Mouse (Mus musculus) naive thymus-derived CD4-positive, alpha-beta T cell, adult 5 months (primary cell): ENCODE results near the gene Il17rc. TPM values are rescaled to one million over a fixed set of nuclear protein-coding genes. Genes with fewer than 3 reads are reported as not detected.

Source experiments
- polyA plus RNA-seq: library from polyadenylated mRNA; unstranded; fragments of 100-300 nt; shearing (Covaris generic); gene quantifications from one replicate; pipeline ENCODE4 v1.2.1, GENCODE M21; 2017

Il17rc gene
- polyA plus RNA-seq = 0.32 TPM

DNA sequence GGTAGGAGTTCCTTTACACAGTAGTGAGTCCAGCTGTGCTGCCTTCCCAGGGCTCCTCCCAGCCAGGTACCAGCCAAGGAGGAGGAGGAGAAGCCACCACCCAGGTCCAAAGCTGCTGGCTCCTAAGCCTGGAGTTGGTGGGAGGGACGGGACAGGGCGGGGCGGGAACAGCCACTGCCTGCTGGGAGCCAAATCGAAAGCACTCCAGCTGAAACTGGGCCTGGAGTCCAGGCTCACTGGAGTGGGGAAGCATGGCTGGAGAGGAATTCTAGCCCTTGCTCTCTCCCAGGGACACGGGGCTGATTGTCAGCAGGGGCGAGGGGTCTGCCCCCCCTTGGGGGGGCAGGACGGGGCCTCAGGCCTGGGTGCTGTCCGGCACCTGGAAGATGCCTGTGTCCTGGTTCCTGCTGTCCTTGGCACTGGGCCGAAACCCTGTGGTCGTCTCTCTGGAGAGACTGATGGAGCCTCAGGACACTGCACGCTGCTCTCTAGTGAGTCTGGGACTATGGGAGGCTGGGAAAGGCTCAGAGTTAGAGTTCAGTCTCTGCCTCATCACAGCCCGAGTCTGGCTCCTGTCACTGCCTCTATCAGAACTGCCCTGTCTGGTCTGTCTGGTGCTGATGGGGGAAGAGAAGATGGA is at the start of gene Il17rc:
Il17rc (plus strand) TSS at position 131 of the 640 bp plus-strand sequence.

DNA sequence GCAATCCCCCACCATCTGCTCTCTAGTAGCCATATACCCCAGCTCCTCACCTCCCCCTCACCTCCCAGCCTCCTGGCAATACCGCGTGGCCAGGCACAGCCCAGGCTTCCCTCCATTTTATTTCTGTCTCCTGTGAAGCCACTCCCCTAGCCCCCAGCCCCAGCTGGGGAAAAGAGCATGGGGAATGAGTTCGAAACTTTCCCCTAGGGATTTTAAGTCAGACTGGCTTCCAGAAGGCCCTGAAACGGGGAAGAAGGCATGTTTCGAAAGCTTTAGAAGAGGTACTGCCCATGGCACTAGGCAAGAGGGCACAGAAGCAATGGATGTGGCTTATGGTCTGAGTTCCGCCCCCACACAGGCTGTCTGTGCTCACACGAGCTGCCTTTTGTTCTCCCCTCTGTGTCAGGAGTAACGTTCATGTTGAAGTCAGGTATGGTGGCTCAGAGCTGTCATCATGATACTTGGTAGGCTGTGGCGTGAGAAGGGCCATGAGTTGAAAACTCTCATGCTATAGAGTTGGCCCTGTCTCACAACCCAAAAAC is 35.5 kb upstream of the Il17rc start, which contains the start of gene Cidec:
Cidec (minus strand) TSS at position 97 of the 542 bp plus-strand sequence.

GRCm38 (mm10) chr6:113442442-113443090 is 28.7 kb upstream of the Il17rc start, which contains the start of gene Jagn1:
Gene Jagn1, plus strand, starts transcription at chr6:113442569.

DNA sequence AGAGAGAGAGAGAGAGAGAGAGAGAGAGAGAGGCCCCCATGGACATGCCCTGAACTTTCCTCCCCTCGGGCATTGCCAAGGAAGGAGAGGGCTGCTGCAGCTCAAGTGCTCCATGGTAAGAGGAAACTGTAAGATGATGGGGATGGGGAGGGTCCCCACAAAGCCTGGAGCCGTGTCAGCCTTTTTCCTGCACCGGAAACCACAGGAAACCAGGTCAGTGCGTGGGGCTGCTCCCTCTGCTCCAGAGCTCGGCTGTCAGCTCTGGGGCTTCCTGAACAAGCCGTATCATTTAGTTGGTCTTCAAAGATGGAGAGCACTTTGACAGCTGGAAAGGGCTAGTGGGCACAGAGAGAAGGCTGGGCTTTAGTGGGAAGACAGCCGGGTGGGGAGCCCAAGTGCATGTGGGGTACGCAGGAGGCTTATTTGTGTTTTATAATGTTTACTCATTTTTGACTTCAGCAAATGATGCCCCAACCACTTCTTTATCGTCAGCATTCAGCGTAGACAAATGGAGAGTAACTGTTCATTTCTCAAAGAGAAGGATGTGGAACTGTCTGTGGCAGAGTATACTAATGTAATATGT is 13.2 kb upstream of the Il17rc start, which contains the start of gene Il17re:
Il17re (plus strand) TSS at position 533 of the 583 bp plus-strand sequence.

GRCm38 (mm10) chr6:113483100-113483615 is 11.9 kb downstream of the Il17rc start, which contains the start of gene Creld1:
Gene Creld1, plus strand, starts transcription at chr6:113483297.

GRCm38 (mm10) chr6:113501388-113502084 is 30.3 kb downstream of the Il17rc start, which contains the start of gene Prrt3:
Gene Prrt3, minus strand, starts transcription at chr6:113501931.

DNA sequence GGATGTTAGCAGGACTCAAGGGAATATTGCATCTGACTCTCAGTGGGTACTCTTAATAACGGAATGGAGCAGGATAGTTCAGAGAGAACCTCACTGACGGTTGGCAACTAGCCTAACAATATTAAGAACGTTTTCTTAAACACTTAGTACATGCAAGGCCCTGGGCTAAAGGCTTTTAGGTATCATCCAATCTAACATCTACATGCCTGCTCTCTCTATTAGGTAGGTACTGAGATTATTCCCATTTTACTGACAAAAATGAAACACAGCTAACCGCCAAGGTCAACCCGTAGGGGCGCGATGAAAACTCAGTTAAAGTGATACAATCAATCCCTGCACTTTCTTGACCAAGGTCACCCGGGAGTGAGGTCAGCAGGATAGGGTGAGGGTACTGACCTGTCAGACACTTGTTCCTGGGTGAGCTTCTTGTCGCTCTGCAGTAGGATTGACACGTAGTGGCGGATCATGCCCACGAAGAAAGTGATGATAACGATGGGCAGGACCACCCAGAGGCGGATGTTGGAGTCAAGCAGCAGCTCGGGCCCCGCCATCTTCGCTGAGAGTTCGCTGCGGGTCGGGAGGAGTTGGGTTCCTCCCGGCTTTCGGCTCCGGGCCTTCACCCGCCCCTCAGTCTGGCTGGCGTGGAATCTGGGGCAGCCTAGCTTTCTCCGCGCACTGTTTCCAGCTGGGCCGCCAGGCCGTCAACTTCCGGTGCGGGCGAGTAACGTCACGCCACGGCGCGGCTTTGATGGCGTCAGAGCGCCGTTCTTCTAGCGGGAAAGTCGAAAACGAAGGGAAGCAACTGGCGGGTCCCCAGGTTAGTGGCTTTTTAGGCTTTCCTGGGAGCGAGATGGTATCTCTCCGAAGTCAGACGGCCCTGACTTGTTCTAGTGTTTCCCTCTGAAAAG is 60.0 kb downstream of the Il17rc start, which contains the start of the genes Emc3 and Fancd2:
Emc3 (minus strand) TSS at position 721 of the 908 bp plus-strand sequence.
Fancd2 (plus strand) TSS at position 751 of the 908 bp plus-strand sequence.

Other genes with a start within 250 kb of the Il17rc start
- gene Mtmr14, start 233.6 kb upstream of the Il17rc start, polyA plus RNA-seq = 50.6 TPM
- not detected for gene Cpne9, start 189.1 kb upstream of the Il17rc start, polyA plus RNA-seq
- 74.5 TPM for gene Brpf1, start 164.3 kb upstream of the Il17rc start, polyA plus RNA-seq
- gene Ogg1, start 144.5 kb upstream of the Il17rc start, polyA plus RNA-seq = 5.3 TPM
- gene Camk1, start 127.4 kb upstream of the Il17rc start, polyA plus RNA-seq = 0.58 TPM
- 29.0 TPM for gene Tada3, start 93.5 kb upstream of the Il17rc start, polyA plus RNA-seq
- gene Arpc4, start 93.3 kb upstream of the Il17rc start, polyA plus RNA-seq = 339 TPM
- gene Ttll3, start 82.2 kb upstream of the Il17rc start, polyA plus RNA-seq = 16.4 TPM
- gene Rpusd3, start 52.1 kb upstream of the Il17rc start, polyA plus RNA-seq = 12.5 TPM
- gene Cidec, start 35.7 kb upstream of the Il17rc start, polyA plus RNA-seq = not detected
- gene Jagn1, start 28.9 kb upstream of the Il17rc start, polyA plus RNA-seq = 21.2 TPM
- gene Il17re, start 12.9 kb upstream of the Il17rc start, polyA plus RNA-seq = 0.21 TPM
- 9.0 TPM for gene Creld1, start 11.9 kb downstream of the Il17rc start, polyA plus RNA-seq
- gene Prrt3, start 30.5 kb downstream of the Il17rc start, polyA plus RNA-seq = 0.24 TPM
- gene Emc3, start 60.2 kb downstream of the Il17rc start, polyA plus RNA-seq = 103 TPM
- 1.2 TPM for gene Fancd2, start 60.3 kb downstream of the Il17rc start, polyA plus RNA-seq
- gene Fancd2os, start 129.3 kb downstream of the Il17rc start, polyA plus RNA-seq = not detected
- gene Brk1, start 133.3 kb downstream of the Il17rc start, polyA plus RNA-seq = 147 TPM
- gene Vhl, start 152.5 kb downstream of the Il17rc start, polyA plus RNA-seq = 27.7 TPM
- gene Irak2, start 167.0 kb downstream of the Il17rc start, polyA plus RNA-seq = 34.9 TPM
- 23.6 TPM for gene Tatdn2, start 225.6 kb downstream of the Il17rc start, polyA plus RNA-seq
- 1.2 TPM for gene Ghrl, start 248.5 kb downstream of the Il17rc start, polyA plus RNA-seq